Mouse (Mus musculus): Measurements from ENCODE around the gene Vangl1.

Vangl1 gene

GRCm38 (mm10) chr3:102141451-102141850, 63.0 kb downstream of the Vangl1 start:
- DNase-seq: no peak

- no peak for DNase-seq
These were observed 63.9 kb downstream of the Vangl1 start for GRCm38 (mm10) chr3:102140606-102141005.

GRCm38 (mm10) chr3:102138899-102139298, 65.6 kb downstream of the Vangl1 start:
- DNase-seq: no peak

GRCm38 (mm10) chr3:102137158-102137557, 67.3 kb downstream of the Vangl1 start:
- DNase-seq: no peak

- DNase-seq: no peak
These were observed 68.9 kb downstream of the Vangl1 start for GRCm38 (mm10) chr3:102135389-102136113.

GRCm38 (mm10) chr3:102131627-102132324, 72.7 kb downstream of the Vangl1 start:
- no peak for DNase-seq

- DNase-seq: no peak
These were observed 74.0 kb downstream of the Vangl1 start for GRCm38 (mm10) chr3:102130478-102130877.

GRCm38 (mm10) chr3:102128242-102128641, 76.3 kb downstream of the Vangl1 start:
- DNase-seq: no peak

GRCm38 (mm10) chr3:102127114-102127513, 77.4 kb downstream of the Vangl1 start:
- DNase-seq: no peak

GRCm38 (mm10) chr3:102125546-102125945, 78.9 kb downstream of the Vangl1 start:
- no peak for DNase-seq

- DNase-seq: no peak
These were observed 80.8 kb downstream of the Vangl1 start for GRCm38 (mm10) chr3:102123654-102124053.

- no peak for DNase-seq
These were observed 82.4 kb downstream of the Vangl1 start for GRCm38 (mm10) chr3:102122046-102122445.

GRCm38 (mm10) chr3:102120947-102121346, 83.5 kb downstream of the Vangl1 start:
- no peak for DNase-seq

- DNase-seq: no peak
These were observed 92.4 kb downstream of the Vangl1 start for GRCm38 (mm10) chr3:102111979-102112599.

- DNase-seq: no peak
These were observed 96.3 kb downstream of the Vangl1 start for GRCm38 (mm10) chr3:102108201-102108600.

- no peak for DNase-seq
These were observed 100.5 kb downstream of the Vangl1 start for GRCm38 (mm10) chr3:102103811-102104565.
